Mouse (Mus musculus): ENCODE measurements around the gene Gm14409. TPM values are rescaled to one million over a fixed set of nuclear protein-coding genes. Genes with fewer than 3 reads are reported as not detected.
"Not testable (repeated sequence)": the region's sequence is repeated elsewhere in the genome, so short reads cannot be mapped to it uniquely, and the experiment has no call there.

The Gm14409 gene
- not detected for polyA plus RNA-seq (2017; shearing (Covaris generic))

DNA sequence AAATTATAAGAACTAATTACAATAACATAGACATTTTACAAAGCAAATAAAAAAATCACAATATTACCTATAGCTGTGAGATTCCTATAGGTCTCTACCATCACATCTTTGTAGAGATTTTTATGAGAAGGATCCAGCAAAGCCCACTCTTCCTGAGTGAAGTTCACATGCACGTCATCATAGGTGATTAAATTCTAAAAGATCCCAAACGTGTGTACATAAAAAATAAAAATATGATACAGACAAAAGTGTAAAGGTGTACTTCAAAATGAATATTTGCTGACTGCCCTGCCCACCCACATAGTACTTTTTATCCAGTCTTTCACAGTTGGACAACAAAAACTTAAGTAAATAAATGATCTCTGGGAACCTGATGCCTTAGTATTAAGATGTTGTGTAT lies at the start of gene Gm14409:
Gene Gm14409 (minus strand): TSS at position 101 of the 400 bp plus-strand sequence.
- not testable (repeated sequence) for ATAC-seq

GRCm38 (mm10) chr2:177309627-177310026 lies 42.8 kb upstream of the Gm14409 start:
- not testable (repeated sequence) for ATAC-seq

GRCm38 (mm10) chr2:177304980-177305379 lies 38.1 kb upstream of the Gm14409 start:
- not testable (repeated sequence) for ATAC-seq

- ATAC-seq = not testable (repeated sequence)
Measured at GRCm38 (mm10) chr2:177283701-177284100, 16.9 kb upstream of the Gm14409 start.

DNA sequence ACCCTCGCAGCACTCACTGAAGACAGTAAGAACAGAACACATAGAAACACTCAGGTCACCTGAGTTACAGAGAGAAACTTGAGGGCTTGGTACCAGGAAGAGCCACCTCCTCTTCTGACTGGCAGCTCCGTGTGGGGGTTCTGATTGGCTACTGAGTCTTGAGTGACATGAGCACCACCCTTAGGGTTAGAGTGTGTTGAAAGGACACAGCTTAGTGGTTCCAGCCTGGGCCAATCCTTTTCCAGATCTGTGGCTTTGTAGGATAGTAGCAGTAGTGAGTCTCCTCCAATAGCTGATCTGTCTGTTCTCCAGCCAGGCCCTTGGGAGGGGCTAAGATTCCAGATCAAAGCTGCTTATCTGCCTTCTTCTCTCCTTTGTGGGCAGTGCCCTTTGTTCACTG lies 10.9 kb upstream of the Gm14409 start:
- ATAC-seq = not testable (repeated sequence)

DNA sequence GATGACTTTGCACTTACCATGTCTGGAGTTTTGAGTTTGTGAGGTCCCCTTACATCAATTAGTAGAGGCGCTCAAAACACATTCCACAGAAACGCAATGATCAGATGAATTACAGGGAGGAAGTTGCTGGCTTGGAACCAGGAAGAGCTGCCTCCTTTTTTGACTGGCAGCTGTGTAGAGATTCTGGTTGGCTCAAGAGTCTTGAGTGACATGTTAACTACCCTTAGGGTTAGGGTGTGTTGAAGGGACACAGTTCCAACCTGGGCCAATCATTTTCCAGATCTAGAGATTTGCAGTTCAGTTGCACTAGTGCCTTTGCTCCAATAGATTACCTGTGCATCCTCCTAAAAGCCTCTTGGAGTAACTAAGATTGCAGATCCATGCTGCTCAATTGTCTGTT lies 5.4 kb upstream of the Gm14409 start:
- ATAC-seq = not testable (repeated sequence)

DNA sequence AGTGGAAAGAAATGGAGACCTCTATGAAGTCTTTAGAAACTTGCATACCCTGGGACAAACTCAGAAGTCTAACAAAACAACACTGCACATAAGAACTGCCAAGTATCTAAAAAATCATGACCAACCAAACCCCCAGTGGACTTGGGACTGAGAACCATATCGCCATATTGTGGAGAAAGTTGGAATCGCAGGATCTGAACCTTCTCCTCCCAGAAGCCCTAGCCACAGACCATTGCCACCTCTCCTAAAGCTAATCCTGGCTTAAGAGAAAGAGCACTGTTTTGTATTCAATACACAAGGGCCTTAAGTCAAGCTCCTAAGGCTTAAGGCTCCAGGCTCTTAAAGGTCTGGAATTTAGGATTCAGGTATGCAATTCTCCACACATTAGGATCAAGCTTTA lies 19.4 kb downstream of the Gm14409 start:
- not testable (repeated sequence) for ATAC-seq

DNA sequence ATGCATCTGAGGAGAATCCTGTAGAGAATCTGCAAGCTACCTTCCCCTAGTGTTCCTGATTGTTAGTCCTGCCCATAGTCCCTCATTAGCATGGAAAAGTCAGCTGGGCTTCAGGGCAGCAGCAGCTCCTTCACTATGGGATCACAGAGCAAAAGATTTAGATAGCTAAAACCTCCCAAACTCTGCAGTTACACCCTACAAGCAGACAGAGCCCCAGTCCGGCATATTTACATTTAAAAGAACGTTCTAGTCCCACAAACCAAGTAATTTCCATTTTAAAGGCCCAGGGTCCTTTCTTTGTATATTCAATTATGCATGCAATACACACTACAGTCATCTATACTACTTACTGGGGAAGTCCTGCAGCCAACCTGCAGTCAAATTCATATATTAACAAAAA lies 36.4 kb downstream of the Gm14409 start:
- not testable (repeated sequence) for ATAC-seq

Other genes with a start within 250 kb of the Gm14409 start
- not detected for gene Gm14401, start 192.7 kb downstream of the Gm14409 start, polyA plus RNA-seq (2017; shearing (Covaris generic))
- 10 to 100 TPM; 17.3 to 19.2 TPM for gene Gm14410, start 60.6 kb downstream of the Gm14409 start, polyA plus RNA-seq (2017; shearing (Covaris generic))
- not detected for gene Gm14412, start 57.3 kb upstream of the Gm14409 start, polyA plus RNA-seq (2017; shearing (Covaris generic))
- gene Gm14418, start 131.3 kb upstream of the Gm14409 start, polyA plus RNA-seq (2017; shearing (Covaris generic)) = under 1 TPM in 1 of 2 experiments, not detected in 1; 0.58 TPM
- 1 to 10 TPM; 5.7 to 7.6 TPM for gene Zfp970, start 197.7 kb upstream of the Gm14409 start, polyA plus RNA-seq (2017; shearing (Covaris generic))
- gene Gm14403, start 231.2 kb upstream of the Gm14409 start, polyA plus RNA-seq (2017; shearing (Covaris generic)) = under 1 TPM in 1 of 2 experiments, not detected in 1; 0.78 TPM

Data from activated CD4-positive, CD25-positive, alpha-beta regulatory T cell, adult 4 months (primary cell).